Mouse (Mus musculus): Measurements from ENCODE around the gene Ptch2. TPM values are rescaled to one million over a fixed set of nuclear protein-coding genes. Genes with fewer than 3 reads are reported as not detected.

The Ptch2 gene
- polyA plus RNA-seq, 1 experiment, result 2.8 TPM

- WGBS, result 46% methylated on average over 15 of the region's 15 CpGs
- H3K4me3 ChIP-seq (replicated peaks; ENCODE audit: control insufficient read depth, low read depth, low read length), result no peak overlapping the region
- no peaks in the 10 kb centered on the region for H3K4me1 ChIP-seq (ENCODE audit: control insufficient read depth, insufficient read depth, low read length)
- TF ChIP-seq POLR2A (IDR thresholded peaks at IDR 0.05; ENCODE audit: borderline replicate concordance, control insufficient read depth, low read depth, low read length), result no peak
- TF ChIP-seq CTCF (IDR thresholded peaks at IDR 0.05; ENCODE audit: control insufficient read depth, insufficient read depth, low read length), result peak; percentile 92
- H3K27ac ChIP-seq (ENCODE audit: control insufficient read depth, insufficient read depth, low read depth, low read length, poor library complexity), result no peak overlapping the region
Observed at GRCm38 (mm10) chr4:117146176-117146575, 50.3 kb downstream of the Ptch2 start.

- Histone ChIP-seq H3K27ac (ENCODE audit: control insufficient read depth, insufficient read depth, low read depth, low read length, poor library complexity) (no peak overlapping the region), H3K4me3 (replicated peaks; ENCODE audit: control insufficient read depth, low read depth, low read length) (no peak overlapping the region), H3K4me1 (ENCODE audit: control insufficient read depth, insufficient read depth, low read length) (no peaks in the 10 kb centered on the region)
- 85% methylated on average over 18 of the region's 18 CpGs for WGBS
- TF ChIP-seq CTCF (IDR thresholded peaks at IDR 0.05; ENCODE audit: control insufficient read depth, insufficient read depth, low read length) (no peak), POLR2A (IDR thresholded peaks at IDR 0.05; ENCODE audit: borderline replicate concordance, control insufficient read depth, low read depth, low read length) (no peak)
Observed at GRCm38 (mm10) chr4:117148047-117148713, 52.3 kb downstream of the Ptch2 start.

- Histone ChIP-seq H3K4me1 (ENCODE audit: control insufficient read depth, insufficient read depth, low read length) (no peaks in the 10 kb centered on the region), H3K4me3 (replicated peaks; ENCODE audit: control insufficient read depth, low read depth, low read length) (no peak overlapping the region), H3K27ac (ENCODE audit: control insufficient read depth, insufficient read depth, low read depth, low read length, poor library complexity) (no peak overlapping the region)
- 89% methylated on average over 24 of the region's 24 CpGs for WGBS
- no peak for TF ChIP-seq CTCF (IDR thresholded peaks at IDR 0.05; ENCODE audit: control insufficient read depth, insufficient read depth, low read length)
- no peak for TF ChIP-seq POLR2A (IDR thresholded peaks at IDR 0.05; ENCODE audit: borderline replicate concordance, control insufficient read depth, low read depth, low read length)
Observed at GRCm38 (mm10) chr4:117148815-117149214, 52.9 kb downstream of the Ptch2 start.

- no peaks in the 10 kb centered on the region for H3K4me1 ChIP-seq (ENCODE audit: control insufficient read depth, insufficient read depth, low read length)
- TF ChIP-seq CTCF (IDR thresholded peaks at IDR 0.05; ENCODE audit: control insufficient read depth, insufficient read depth, low read length) (no peak), POLR2A (IDR thresholded peaks at IDR 0.05; ENCODE audit: borderline replicate concordance, control insufficient read depth, low read depth, low read length) (no peak)
- 71% methylated on average over 6 of the region's 6 CpGs for WGBS
- H3K27ac ChIP-seq (ENCODE audit: control insufficient read depth, insufficient read depth, low read depth, low read length, poor library complexity), result no peak overlapping the region
- no peak overlapping the region for H3K4me3 ChIP-seq (replicated peaks; ENCODE audit: control insufficient read depth, low read depth, low read length)
Observed at GRCm38 (mm10) chr4:117149291-117150211, 53.7 kb downstream of the Ptch2 start.

GRCm38 (mm10) chr4:117150212-117150733, 54.4 kb downstream of the Ptch2 start:
- H3K27ac ChIP-seq (ENCODE audit: control insufficient read depth, insufficient read depth, low read depth, low read length, poor library complexity), result no peak overlapping the region
- 80% methylated on average over 6 of the region's 6 CpGs for WGBS

GRCm38 (mm10) chr4:117151416-117151815, 55.5 kb downstream of the Ptch2 start:
- WGBS, result 74% methylated on average over 1 of the region's 1 CpGs
- H3K27ac ChIP-seq (ENCODE audit: control insufficient read depth, insufficient read depth, low read depth, low read length, poor library complexity), result no peak overlapping the region
- H3K4me3 ChIP-seq (replicated peaks; ENCODE audit: control insufficient read depth, low read depth, low read length), result no peak overlapping the region
- TF ChIP-seq POLR2A (IDR thresholded peaks at IDR 0.05; ENCODE audit: borderline replicate concordance, control insufficient read depth, low read depth, low read length) (no peak), CTCF (IDR thresholded peaks at IDR 0.05; ENCODE audit: control insufficient read depth, insufficient read depth, low read length) (no peak)
- no peaks in the 10 kb centered on the region; the same call in 1 of the 2 replicates for H3K4me1 ChIP-seq (ENCODE audit: control insufficient read depth, insufficient read depth, low read length)

More at GRCm38 (mm10) chr4:117150212-117150733, 54.4 kb downstream of the Ptch2 start:
- H3K4me1 ChIP-seq (ENCODE audit: control insufficient read depth, insufficient read depth, low read length), result no peaks in the 10 kb centered on the region; the same call in 1 of the 2 replicates
- no peak overlapping the region for H3K4me3 ChIP-seq (replicated peaks; ENCODE audit: control insufficient read depth, low read depth, low read length)
- TF ChIP-seq POLR2A (IDR thresholded peaks at IDR 0.05; ENCODE audit: borderline replicate concordance, control insufficient read depth, low read depth, low read length) (no peak), CTCF (IDR thresholded peaks at IDR 0.05; ENCODE audit: control insufficient read depth, insufficient read depth, low read length) (no peak)

- TF ChIP-seq POLR2A (IDR thresholded peaks at IDR 0.05; ENCODE audit: borderline replicate concordance, control insufficient read depth, low read depth, low read length) (no peak), CTCF (IDR thresholded peaks at IDR 0.05; ENCODE audit: control insufficient read depth, insufficient read depth, low read length) (no peak)
- WGBS, result 59% methylated on average over 5 of the region's 5 CpGs
- no peak overlapping the region for H3K27ac ChIP-seq (ENCODE audit: control insufficient read depth, insufficient read depth, low read depth, low read length, poor library complexity)
Observed at GRCm38 (mm10) chr4:117152714-117153113, 56.8 kb downstream of the Ptch2 start.

More at GRCm38 (mm10) chr4:117152714-117153113, 56.8 kb downstream of the Ptch2 start:
- H3K4me3 ChIP-seq (replicated peaks; ENCODE audit: control insufficient read depth, low read depth, low read length), result no peak overlapping the region
- no peaks in the 10 kb centered on the region; the same call in 1 of the 2 replicates for H3K4me1 ChIP-seq (ENCODE audit: control insufficient read depth, insufficient read depth, low read length)
